Mouse (Mus musculus) adrenal gland, adult 2 months (tissue): ENCODE measurements around the gene Gtf3c5. TPM values are rescaled to one million over a fixed set of nuclear protein-coding genes. Genes with fewer than 3 reads are reported as not detected.

Experiments
- DNase-seq: peaks from one replicate; pipeline ENCODE4 v3.0.0; 2021
- polyA plus RNA-seq: library from polyadenylated mRNA; depleted of rRNA; stranded (reverse); fragments of >200 nt; gene quantifications from 2 replicates; pipeline ENCODE4 v1.2.3, GENCODE M21; 2012
- total RNA-seq, 2 experiments: library from RNA; stranded (reverse); gene quantifications; 2 replicates each; pipeline ENCODE4 v1.2.3; 2021

The Gtf3c5 gene
- total and polyA plus RNA-seq, 3 experiments: 15.4 to 21.6 (median 16.0) TPM

DNA sequence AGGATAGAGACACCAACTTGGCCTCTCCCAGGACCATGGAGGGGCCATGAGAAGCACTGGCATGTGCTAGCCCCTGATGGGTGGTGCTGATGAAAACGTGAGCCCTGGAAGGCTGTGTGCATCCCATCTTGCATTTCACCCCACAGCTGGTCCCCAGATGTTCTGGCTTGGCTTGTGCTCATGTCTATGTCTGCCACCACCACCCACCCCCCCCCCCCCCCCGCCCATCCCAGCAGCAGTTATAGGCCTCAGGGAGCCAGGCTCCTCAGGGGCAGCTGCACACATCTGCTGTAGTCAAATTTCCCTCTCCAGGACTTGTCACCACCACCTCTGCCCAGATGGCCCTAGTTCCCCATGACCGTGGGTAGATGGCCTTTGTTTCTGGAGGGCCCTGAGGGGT, 13.6 kb downstream of the Gtf3c5 start:
- no peak for DNase-seq

GRCm38 (mm10) chr2:28566545-28566944, 17.0 kb downstream of the Gtf3c5 start:
- peak; percentile 54 for DNase-seq

DNA sequence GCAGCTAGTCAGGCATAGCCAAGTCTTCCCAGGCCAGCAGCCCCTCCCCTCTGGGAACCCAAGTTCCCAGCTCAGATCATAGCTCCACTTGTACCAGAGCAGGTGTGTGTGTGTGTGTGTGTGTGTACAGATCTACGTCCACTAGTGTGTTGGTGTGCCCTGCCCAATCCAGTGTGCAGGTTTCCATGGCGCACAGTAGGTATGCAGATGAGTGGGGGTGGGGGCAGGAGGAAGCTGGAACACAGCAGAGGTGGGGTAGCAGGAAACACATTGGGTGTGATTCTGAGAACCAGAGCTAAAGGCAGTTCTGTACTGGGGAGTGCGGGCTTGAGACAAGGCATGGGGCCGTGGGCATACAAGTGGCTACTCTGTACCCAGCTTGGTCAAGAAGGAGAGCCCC, 19.2 kb downstream of the Gtf3c5 start:
- DNase-seq: no peak

DNA sequence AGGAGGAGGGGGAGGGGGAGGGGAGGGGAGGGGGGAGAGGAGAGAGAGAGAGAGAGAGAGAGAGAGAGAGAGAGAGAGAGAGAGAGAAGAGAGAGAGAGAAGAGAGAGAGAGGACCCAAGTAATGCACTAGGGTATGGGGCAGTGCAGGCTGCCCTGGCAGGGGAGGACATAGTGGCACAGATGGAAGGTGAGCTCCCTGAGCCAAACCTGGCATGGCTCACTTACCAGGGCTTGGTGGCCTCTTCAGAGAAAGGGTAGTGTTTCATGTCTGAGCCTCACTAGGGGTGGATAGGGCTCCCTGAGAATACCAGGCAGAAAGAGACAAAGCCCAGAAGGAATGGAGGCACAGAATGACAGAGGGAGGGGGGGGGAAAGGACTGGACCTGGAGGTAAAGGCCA, 19.7 kb downstream of the Gtf3c5 start:
- no peak for DNase-seq

DNA sequence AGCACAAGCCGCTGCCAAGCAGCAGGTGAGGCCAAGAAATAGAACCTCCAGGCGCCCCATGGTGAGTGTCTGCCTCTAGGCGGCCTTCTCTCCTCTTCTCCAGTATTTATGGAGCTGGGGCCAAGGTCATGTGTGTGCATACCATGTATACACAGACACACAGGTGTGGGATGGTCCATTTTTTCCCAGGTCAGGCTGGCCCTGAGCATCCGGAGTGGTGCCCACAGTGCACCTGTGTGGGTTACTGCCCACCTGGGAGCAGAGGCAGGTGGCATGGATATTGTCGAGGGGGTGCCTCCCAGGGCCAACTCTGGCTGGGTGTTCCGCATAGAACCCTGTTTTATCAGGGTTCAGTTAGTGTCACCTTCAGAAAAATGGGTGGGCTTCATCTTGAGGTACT, 20.2 kb downstream of the Gtf3c5 start, which contains the start of gene Cel:
Cel (minus strand) TSS at position 101 of the 400 bp plus-strand sequence.
- DNase-seq: no peak

DNA sequence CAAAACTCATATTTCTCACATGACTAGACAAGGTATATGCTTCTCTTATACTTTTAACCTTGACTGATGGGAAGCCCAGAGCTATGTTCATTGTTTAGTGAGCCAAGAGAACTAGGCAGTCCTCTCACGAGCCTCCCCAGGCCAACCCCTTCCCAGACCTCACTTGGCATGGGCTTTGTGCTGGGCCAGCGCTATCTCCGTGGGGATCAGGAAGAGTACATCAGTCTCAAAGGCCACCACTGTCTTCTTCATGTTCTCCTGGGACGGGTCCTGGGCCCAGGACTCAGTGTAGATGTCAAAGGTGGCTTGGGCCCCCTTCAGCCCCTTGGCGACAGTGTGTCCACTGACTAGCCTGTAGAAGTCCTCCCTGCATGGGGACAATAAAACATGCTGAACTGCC, 26.1 kb downstream of the Gtf3c5 start:
- no peak for DNase-seq

DNA sequence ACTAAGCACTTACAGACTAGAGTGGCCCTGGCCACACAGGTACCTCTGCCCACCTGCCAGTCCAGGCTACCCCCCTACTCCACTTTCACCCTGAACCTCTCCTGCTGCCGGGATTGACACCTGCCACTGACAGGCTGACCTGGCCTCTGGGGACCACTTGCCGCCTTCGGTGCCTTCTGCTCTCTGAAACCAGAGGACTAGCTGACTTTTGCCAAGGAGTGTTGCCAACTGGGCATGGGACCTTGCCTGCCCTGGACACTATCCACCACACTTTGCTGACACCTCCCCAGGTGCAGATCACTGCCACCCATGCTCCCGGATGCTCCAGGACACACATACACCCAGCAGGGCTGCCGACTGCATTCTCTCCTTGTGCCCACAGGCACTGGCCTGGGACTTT, 31.2 kb downstream of the Gtf3c5 start:
- DNase-seq: no peak

GRCm38 (mm10) chr2:28549157-28549556, 34.4 kb downstream of the Gtf3c5 start:
- no peak for DNase-seq

DNA sequence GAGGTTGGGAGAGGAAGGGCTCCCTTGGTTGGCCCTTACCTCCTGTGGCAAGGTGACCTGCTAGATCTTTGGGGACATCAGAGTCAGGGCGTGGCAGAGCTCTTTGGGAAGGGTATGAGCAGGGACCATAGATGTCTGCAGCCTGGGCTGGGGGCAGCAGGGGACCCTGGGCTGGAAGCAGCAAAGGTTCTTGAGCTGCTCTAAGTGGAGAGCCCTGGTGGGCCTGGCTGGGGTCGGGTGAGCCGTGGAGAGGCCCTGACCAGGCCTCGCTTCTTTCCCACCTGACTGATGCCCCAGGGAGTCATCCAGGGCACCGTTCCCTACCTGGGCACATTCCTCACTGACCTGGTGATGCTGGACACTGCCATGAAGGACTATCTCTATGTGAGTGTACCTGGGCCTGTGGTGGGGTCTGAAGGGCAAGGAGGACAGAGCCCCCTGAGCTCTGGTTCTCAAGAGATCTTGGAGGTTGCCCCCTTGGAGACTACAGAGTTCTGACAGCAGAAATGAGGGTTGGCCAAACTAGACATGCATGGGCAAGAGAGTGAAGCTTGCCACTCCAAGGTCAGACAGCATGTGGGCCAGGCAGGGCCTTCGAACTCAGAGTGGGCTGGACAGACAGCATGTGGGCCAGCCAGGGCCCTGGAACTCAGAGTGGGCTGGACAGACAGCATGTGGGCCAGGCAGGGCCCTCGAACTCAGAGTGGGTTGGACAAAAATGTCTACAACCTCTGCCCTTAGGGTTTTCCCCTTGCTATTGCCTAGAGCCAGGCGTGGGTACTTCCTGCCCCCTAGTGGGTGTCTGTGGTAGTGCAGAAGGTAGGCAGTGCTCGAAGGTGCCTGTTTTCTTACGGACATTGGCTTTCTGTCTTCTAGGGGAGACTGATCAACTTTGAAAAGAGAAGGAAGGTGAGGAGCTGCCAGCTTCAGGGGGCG, 36.0 kb downstream of the Gtf3c5 start:
- peak; percentile 87 for DNase-seq

DNA sequence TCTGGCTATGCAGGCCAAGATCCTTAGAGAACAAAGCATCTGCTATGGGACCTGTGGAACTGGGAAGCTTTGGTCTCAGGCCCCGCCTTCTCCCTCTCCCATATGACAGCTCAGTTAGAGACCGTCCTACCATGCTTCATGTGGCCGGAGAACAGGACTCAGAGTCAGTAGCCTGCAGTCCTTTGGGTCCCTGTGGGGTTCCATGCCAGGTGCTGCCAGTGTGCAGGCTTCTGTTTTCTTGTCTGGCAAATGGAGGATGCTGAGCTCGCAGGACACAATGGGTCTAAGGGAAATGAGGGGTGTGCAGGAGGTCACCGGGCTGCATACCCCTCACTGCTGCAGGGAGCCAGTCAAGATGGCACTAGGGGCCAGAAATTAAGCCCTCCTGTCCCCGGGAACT, 37.0 kb downstream of the Gtf3c5 start:
- no peak for DNase-seq

- no peak for DNase-seq
These were observed 37.6 kb downstream of the Gtf3c5 start for GRCm38 (mm10) chr2:28545976-28546375.

DNA sequence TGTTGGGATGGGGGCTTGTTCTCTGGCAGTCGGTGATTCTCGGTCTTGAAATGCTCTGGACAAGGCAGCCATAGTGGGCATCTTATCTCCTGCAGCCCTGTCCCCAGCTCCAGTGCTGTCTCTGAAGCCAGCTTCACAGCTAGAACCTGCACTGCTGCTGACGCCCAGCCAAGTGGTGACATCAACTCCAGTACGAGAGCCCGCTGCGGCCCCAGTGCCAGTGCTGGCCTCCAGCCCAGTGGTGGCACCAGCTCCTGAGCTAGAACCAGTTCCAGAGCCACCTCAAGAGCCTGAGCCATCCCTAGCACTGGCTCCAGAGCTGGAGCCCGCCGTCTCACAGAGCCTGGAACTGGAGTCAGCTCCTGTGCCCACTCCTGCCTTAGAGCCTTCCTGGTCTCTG, 39.7 kb downstream of the Gtf3c5 start:
- DNase-seq: peak; percentile 62

GRCm38 (mm10) chr2:28540587-28541227, 42.8 kb downstream of the Gtf3c5 start:
- no peak for DNase-seq

DNA sequence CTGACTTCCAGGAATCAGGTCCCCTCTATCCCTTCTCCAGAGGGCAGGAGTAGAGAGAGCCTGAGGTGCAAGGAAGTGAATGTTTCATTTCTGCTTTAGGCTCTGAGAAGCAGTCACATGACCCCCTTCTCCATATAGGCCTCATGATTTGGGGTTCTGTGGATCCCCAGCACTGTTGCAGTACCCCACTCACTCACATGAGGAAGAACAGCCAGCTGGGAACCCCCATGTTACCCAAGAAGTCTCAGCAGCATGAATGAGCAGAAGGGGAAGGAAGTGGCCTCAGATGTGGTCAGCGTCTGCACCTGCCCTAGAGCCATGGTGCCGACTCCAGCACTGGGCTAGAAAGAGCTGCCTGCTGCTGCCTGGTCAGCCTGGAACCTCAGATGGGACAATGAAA, 43.6 kb downstream of the Gtf3c5 start:
- DNase-seq: no peak

DNA sequence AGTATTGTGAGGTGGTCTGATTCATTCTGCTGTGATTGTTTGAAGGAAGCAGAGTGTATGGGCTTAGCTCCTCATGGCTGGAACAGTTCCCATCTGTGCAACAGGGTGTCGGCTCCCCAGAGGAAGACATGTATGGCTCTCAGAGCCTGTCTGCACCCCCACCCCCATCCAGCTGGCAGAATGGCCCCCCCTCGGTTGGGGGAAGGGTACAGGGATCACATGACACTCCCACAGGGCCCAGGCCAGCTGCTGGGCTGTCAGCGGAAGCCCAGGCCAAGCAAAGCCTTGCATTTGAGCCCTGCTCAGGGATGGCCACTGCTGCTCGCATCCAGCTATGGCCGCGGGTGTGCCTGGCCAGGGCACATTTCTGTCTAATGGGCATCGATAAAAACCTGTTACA, 44.3 kb downstream of the Gtf3c5 start:
- DNase-seq: peak; percentile 57

GRCm38 (mm10) chr2:28538817-28539128, 44.8 kb downstream of the Gtf3c5 start:
- DNase-seq: no peak

DNA sequence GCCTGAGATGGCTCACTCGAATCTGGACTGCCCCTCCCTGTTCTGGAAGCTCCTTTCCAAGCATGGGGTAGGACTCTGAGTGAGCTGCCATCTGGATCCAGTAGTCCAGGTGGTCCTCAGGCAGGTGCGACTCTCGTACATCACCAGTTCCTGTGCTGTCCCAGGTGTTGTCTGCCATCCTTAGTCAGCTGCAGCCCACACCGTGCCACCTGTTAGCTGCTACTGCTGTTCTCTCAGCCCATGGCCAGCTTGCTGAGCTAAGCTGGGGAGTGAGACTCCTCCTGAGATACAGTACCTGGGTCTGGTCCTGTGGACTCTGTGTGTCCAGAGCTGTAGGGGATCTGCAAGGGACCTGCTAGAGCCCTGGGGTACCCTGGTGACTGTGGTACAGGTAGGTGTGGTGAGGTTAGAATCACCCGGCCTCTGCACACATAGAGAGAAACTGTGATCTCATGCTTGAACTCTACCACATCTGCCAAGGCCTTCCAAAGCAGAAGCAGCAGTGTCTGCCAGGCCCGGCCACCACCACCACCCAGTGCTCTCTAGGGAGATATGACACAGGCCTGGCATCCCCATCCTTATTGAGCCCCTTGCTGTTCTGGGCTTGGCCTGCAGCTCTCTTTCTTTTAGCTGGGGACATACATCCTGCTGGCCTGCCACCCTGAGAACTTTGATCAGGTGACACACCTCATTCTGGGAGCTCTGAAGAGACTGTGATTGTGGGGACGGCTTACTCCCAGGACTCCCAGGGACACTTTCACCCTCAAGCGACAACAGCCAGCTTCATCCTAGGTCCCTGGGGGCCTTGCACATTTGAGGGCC, 45.3 kb downstream of the Gtf3c5 start:
- no peak for DNase-seq

GRCm38 (mm10) chr2:28537634-28537920, 46.0 kb downstream of the Gtf3c5 start:
- DNase-seq: no peak

DNA sequence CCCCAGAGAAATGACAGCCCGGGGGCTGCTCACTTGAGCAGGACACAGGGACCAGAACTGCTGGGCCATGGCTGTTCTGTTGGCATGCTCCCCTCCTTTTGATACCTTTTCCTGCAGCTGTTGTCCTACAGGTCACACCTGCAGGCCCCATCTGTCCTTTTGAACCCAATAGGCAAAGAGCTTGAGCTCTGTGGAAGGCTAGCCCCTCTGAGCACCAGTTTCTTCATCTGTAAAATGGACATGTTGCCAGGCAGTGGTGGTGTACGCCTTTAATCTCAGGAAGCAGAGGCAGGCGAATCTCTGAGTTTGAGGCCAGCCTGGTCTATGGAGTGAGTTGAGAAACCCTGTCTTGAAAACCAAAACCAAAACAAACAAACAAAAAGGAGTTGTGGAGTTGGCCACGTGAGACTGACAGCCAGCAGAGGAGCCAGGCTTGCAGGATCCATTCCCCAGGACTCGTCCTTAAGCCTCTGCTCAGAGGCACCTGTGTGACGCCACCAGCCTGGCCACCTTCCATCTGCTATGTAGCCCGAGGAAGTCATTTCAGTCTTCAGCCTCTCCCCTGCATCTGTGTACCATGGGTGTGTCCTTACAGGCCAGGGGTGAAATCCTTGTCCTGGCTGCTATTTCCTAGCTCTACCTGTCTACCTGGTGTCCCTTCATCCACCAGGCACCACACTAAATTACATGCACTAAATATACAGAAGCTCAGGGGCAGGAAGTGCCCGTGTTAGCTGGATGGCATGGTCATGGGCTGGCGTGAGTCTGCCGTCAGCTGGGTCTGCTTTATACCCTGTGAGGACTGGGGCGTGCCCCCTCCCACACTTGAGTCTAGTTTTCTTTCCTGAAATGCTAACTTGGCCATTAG, 46.6 kb downstream of the Gtf3c5 start:
- no peak for DNase-seq

DNA sequence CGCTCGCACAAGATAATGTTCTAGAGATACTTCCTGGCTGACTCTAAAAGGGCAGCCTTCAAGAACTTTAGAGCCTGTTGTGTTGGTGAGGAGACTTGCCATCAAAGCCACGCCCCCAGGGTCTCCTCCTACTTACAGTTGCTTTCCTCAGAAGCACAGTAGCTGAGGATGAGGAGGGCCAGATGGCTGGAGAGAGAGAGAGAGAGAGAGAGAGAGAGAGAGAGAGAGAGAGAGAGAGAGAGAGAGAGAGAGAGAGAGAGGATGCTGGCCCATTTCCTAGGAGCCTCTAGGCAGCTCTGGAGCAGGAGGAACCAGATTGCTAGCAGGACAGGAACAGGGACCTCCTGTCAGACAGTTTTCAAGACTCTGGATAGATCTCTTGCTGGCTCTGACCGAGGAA, 47.4 kb downstream of the Gtf3c5 start:
- no peak for DNase-seq

DNA sequence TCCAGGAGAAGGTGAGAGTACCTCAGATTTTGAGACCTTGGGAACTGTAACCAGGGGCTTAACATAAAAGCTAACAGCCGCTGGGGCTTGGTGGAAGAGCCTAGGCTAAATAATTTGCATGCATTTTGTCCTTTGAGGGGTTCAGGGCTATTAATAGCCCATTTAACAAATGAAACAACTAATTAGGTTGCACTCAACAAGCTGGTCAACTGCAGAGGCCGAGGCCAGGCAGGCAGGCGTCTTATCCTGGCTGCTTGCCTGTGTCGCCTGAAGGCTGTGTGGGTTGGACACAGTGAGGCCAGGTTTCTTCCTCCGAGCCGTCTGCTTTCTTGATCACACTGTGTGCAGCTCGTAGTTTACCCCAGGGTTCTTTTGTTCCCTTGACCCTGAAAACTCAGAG, 47.9 kb downstream of the Gtf3c5 start:
- DNase-seq: peak; percentile 53

DNA sequence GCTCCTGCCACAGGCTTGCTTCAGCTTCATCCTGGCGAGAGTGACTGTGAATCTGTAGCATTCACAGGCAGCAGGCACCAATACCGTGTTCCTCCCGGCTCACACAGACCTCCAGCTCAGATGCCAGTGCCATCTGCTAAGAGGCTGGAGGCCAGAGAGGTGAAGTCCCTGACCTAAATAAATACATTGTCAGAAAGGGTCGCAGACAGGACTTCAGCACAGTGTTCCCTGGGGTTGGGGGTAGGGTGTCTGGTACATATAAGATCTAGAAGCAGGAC, 48.3 kb downstream of the Gtf3c5 start:
- no peak for DNase-seq
